Mouse (Mus musculus) fibroblast of lung, adult 2 months (primary cell): ENCODE measurements around the gene Gpatch8.

Experiments
- DNase-seq: peaks from one replicate; pipeline ENCODE4 v3.0.0-alpha.2; 2011; ENCODE audit warnings: low read depth

Gpatch8 gene

GRCm38 (mm10) chr11:102496732-102497131 lies 59.5 kb downstream of the Gpatch8 start:
- DNase-seq, result no peak

DNA sequence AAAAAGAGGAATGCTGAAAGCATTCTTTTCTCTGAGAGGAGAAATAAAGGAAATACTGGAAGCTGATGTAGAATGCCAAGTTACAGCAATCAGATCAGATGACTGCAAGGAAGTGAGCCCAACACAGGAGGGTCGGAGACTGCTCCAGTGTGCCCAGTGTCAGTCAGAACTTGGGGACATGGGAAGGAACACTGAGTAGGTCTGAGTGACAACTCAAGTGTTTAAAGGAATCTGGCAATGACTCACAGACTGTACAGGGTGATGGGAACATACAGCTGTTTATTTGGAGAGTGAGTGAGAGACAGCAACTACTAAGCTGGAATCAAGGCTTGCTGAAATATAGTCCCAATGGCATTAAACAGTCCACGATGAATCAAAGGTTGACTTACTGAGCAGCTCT lies 60.0 kb downstream of the Gpatch8 start:
- peak; percentile 28 for DNase-seq

- peak; percentile 37 for DNase-seq
These were observed 60.5 kb downstream of the Gpatch8 start for GRCm38 (mm10) chr11:102495742-102496141.

- no peak for DNase-seq
These were observed 61.1 kb downstream of the Gpatch8 start for GRCm38 (mm10) chr11:102495114-102495513.

GRCm38 (mm10) chr11:102494063-102494650 lies 62.0 kb downstream of the Gpatch8 start:
- DNase-seq, result no peak

GRCm38 (mm10) chr11:102493241-102493640 lies 63.0 kb downstream of the Gpatch8 start:
- no peak for DNase-seq

DNA sequence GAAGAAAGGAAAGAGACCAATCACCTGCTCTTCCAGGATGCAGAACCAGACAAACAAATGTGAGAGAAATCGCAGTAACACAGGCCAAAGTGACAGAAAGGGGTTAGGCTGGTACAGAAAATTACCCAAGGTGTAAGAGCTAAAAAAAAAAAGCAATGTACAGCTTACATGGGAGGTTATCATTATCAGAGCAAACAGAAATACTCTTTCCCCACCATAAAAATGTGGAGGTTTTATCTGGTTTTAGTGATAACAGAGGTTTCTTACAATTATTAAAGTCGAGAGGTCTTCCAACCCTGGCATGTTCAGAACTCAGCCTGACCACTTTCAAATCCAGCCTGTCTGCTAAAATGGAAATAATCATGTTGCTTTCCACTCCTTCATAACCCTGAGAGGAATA lies 68.3 kb downstream of the Gpatch8 start:
- no peak for DNase-seq

- no peak for DNase-seq
These were observed 69.3 kb downstream of the Gpatch8 start for GRCm38 (mm10) chr11:102486733-102487386.

DNA sequence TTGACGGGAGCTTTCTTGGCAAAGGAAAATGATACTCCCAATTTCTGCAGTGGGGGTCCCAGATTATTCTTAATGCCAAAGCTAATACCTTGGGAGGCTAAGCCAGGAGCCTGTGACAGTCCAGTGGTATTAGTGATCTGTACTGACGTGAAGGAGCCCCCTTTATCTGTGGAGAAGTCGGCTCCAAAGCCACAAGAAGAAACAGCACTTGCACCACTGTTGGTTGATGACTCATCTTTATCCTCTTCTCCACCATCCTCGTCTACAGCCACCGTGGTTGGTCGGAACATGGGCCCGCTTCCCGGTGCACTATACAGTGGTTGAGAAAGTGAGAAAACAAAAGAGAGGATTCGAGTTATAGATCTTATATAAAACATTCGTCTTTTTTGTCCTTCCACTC lies 74.4 kb downstream of the Gpatch8 start:
- DNase-seq, result no peak

DNA sequence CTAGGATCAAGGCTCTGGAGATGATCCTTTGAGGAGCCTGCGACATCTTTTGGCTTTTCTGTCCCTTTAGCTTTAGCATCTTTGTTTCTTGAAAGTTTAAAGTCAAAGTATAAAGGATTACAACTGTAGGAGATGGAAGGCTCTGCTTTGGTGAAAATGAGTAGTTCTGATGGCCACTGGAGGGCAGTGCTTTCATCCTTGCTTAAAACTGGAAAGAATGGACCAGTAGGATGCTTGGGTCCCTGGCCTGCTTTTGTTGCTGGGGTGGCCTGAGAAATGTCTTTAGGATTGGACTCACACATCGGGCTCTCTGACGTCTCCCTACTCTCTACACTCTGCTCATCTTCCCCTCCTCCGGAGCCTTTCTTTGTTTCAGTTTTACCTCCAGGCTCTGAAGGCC lies 75.3 kb downstream of the Gpatch8 start:
- no peak for DNase-seq

- DNase-seq, result no peak
These were observed 76.1 kb downstream of the Gpatch8 start for GRCm38 (mm10) chr11:102480111-102480510.

DNA sequence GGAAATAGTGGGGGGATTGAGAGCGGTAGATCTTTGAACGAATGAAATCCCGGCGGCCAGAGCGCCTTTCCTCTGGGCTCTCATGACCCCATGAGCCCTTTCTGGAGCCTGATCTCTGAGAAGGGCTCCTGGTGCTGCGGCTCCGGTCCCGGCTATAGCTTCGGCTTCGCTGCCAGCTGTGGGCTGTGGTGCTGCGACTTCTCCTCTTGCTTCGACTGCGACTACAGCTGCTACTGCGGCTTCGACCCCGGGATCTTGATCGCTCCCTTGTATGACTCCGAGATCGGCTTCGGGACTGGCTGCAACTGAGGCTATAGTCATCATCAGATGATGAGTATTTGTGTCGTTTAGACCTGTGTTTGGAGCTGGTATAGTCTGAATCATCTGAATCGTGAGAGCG lies 76.6 kb downstream of the Gpatch8 start:
- DNase-seq, result no peak

DNA sequence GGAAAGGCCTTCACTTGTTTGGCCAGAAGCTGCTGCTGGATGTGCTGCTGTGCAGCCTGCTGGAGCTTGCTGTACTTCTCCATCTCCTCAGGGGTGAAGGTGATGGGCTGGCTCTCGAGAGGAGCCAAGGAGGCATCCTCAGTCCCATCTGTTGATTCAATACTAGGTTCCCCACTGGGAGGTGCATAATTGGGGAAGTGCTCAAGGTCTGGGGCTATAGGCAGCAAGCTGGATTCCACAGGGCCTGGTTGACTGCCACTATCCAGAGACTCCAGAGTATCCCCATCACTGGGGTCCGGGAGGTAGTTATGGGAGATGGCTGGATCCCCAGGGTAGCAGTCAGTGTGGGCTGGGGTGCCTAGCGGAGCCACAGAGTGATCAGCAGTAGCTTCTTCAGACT lies 77.5 kb downstream of the Gpatch8 start:
- DNase-seq, result no peak

GRCm38 (mm10) chr11:102475027-102475426 lies 81.2 kb downstream of the Gpatch8 start:
- DNase-seq, result no peak

DNA sequence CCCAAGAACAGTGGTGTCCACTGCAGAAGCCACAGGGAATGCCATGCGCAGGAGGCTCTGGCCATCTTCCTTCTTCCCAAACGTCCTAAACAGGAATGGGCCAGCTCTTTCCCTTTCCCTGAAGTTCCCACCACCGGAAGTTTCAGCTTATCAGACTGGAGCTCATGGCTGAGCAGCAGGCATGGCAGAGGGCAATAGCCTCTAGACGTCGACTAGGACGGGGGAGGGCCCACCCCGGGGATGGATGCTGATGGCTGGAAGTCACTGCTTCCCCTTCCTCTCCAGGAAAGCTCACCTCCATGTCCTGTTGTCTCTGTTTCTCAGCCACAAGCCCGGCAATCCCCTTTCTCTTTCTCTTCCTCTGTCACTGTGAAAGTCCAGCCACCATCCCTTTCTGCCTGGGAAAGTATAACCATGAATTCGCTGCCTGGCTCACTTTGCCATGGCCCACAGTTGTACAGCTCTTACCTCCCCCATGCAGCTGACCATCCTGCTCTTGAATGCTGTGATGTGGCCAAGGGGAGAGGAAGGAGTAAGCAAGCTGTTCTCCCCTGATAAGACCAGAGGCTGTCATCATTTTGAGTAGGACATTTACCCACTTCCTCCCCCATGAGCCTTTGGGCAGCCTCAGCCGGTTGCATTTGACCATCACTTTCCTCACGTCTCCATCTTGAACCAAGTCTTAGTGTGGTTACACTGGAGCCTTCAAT lies 86.4 kb downstream of the Gpatch8 start, which contains the start of gene Itga2b:
Itga2b (minus strand) TSS at position 475 of the 710 bp plus-strand sequence.
- no peak for DNase-seq

GRCm38 (mm10) chr11:102467041-102467631 lies 89.1 kb downstream of the Gpatch8 start:
- peak; percentile 99 for DNase-seq

GRCm38 (mm10) chr11:102465713-102466436 lies 90.3 kb downstream of the Gpatch8 start:
- DNase-seq, result peak; percentile 95

DNA sequence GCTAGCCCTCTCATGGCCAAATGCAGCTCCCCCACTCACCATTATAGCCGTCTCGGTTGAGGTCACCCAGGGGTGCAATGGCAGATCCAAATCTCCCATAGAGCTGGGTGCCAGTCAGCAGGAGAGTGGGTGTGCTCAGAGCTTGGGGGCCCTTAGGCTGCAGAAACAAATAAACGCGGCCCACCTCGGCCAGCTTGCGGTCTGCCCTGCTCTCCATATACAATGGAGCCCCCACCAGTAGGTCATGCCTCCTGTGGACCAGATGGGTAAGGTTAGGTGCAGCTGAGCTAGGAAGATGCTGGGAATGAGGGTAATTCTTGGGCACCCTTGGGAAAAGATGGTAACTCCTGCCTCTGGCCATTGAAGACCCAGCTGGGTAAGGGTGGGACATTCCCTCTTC lies 91.3 kb downstream of the Gpatch8 start:
- no peak for DNase-seq

- no peak for DNase-seq
These were observed 94.4 kb downstream of the Gpatch8 start for GRCm38 (mm10) chr11:102461764-102462163.

DNA sequence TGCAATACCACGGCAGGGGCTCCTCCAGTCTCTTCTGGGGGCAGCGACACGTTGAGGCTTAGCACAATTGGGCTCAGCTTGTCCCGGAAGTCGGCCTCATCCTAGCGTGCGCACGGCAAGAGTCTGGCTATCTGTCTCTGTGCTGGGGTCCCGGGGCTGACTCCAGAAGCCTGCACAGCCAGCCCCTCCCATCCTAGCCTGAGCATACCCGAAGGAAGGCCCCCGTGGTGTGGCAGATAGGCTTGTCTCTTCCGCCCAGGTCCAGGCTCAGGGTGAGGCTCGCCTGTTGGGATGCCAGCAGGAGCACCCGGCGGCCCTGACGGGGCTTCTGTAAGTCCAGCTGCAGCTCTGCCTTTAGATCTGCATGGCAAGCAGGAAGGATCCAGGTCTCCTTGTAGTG lies 95.7 kb downstream of the Gpatch8 start:
- no peak for DNase-seq

DNA sequence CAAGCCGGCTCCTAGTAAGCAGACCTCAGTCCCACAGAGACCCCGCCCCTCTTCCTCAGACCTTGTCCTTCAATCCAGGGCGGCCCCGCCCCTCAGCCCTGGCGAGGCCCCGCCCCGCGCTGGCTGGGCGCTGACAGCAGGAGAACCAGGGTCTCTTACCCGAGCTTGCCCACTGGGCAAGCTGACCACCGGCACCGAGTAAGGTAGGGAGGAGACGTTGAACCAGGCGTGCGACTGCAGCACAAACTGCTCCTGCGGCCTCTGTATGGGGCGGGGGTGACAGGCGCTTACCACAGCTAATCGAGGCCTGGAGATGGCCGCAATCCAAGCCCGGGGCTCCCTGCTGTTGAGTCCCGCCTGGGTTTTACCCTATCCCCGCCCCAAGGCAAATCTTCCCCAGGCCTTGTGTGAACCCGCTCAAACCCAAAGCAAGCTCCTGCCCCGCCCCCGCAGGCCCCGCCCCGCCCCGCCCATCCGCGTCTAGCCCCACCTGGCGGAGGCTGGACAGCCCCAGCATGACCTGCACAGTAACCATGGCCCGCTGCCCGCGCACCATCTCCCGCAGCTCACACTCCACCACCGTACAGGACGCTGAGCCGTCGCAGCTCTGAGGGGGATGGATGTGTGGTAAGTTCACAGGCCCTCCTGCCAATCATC lies 100.3 kb downstream of the Gpatch8 start:
- DNase-seq, result no peak

DNA sequence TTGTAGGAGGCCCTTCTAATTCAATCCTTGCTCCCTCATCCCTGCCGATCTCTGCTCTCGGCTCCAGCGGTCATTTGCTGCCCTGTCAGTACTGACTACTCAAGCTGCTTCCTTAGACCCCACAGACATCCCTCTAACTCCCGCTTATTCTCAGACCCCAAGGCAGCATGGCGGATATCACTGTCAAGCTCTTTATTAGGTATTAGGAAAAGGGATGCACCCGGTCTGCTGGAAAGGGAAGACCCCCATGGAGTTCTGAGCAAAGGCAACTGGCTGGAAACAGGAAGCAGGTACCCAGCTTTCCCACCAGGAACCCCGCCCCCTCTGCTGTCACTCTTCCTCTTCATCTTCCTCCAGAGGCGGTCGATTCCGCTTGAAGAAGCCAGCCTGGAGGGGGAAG lies 103.1 kb downstream of the Gpatch8 start:
- DNase-seq, result no peak
